Mouse (Mus musculus) kidney, embryonic 16.5 days (tissue): ENCODE measurements around the gene Pxn. TPM values are rescaled to one million over a fixed set of nuclear protein-coding genes. Genes with fewer than 3 reads are reported as not detected.

Experiments used
- ATAC-seq: fragments of 200-750 bp; cut with Nextera tagmentation; 2 replicates; pipeline ENCODE4 v1.8.0; 2017; ENCODE audit warnings: moderate TSS enrichment; ENCODE audit not compliant: low FRiP score, low TSS enrichment
- H3K27ac ChIP-seq: fragments of 300-500 bp; sonication (generic); 2 replicates; pipeline ENCODE4 v1.5.1; 2014; ENCODE audit warnings: low read length
- H3K27me3 ChIP-seq: fragments of 300-500 bp; sonication (generic); 2 replicates; pipeline ENCODE4 v1.6.1; 2014; ENCODE audit warnings: low read length, control low read depth, mixed read lengths; ENCODE audit not compliant: insufficient read depth
- H3K36me3 ChIP-seq: fragments of 300-500 bp; sonication (generic); 2 replicates; pipeline ENCODE4 v1.6.1; 2014; ENCODE audit warnings: low read length, control low read depth, mixed read lengths; ENCODE audit not compliant: insufficient read depth
- H3K4me1 ChIP-seq: fragments of 300-500 bp; sonication (generic); 2 replicates; pipeline ENCODE4 v1.6.1; 2014; ENCODE audit warnings: low read length, control low read depth, mixed read lengths; ENCODE audit not compliant: insufficient read depth
- H3K4me2 ChIP-seq: fragments of 300-500 bp; sonication (generic); replicated peaks from 2 replicates; pipeline ENCODE4 v1.6.1; 2014; ENCODE audit warnings: low read depth, low read length
- H3K4me3 ChIP-seq: fragments of 300-500 bp; sonication (generic); 2 replicates; pipeline ENCODE4 v1.5.1; 2014; ENCODE audit warnings: mild to moderate bottlenecking, low read length
- H3K9ac ChIP-seq: fragments of 300-500 bp; sonication (generic); replicated peaks from 2 replicates; pipeline ENCODE4 v1.6.1; 2014; ENCODE audit warnings: low read length
- H3K9me3 ChIP-seq: fragments of 300-500 bp; sonication (generic); 2 replicates; pipeline ENCODE4 v1.6.1; 2016; ENCODE audit warnings: low read length, control low read depth
- WGBS: fragments of 180-500 bp; shearing (Covaris S2); extraction: QIAGEN DNeasy Blood & Tissue Kit; methylation state at CpG from one replicate; pipeline ENCODE4 v1.1.7; 2014; 5-methylcytosine and 5-hydroxymethylcytosine counted together
- polyA plus RNA-seq: library from polyadenylated mRNA; unstranded; fragments of >200 nt; fragmentation: Nextera tagmentation; extraction: Ambion mirVana; gene quantifications from 2 replicates; pipeline ENCODE4 v1.2.1, GENCODE M21; 2015

Gene Pxn
- polyA plus RNA-seq, 1 experiment from 2014 or later = 60.5 TPM

GRCm38 (mm10) chr5:115556217-115556616 is 49.7 kb downstream of the Pxn start:
- H3K4me1 ChIP-seq = peaks cover 15% of the 10 kb centered on the region
- no peak overlapping the region for H3K27ac ChIP-seq
- no peak for ATAC-seq
- H3K9me3 ChIP-seq = no peaks in the 10 kb centered on the region
- no peak overlapping the region for H3K9ac ChIP-seq
- 13% methylated on average over 8 of the region's 8 CpGs for WGBS
- H3K4me2 ChIP-seq = no peak overlapping the region
- peaks cover 32% of the 10 kb centered on the region for H3K36me3 ChIP-seq
- H3K27me3 ChIP-seq = no peaks in the 10 kb centered on the region
- no peak overlapping the region for H3K4me3 ChIP-seq

DNA sequence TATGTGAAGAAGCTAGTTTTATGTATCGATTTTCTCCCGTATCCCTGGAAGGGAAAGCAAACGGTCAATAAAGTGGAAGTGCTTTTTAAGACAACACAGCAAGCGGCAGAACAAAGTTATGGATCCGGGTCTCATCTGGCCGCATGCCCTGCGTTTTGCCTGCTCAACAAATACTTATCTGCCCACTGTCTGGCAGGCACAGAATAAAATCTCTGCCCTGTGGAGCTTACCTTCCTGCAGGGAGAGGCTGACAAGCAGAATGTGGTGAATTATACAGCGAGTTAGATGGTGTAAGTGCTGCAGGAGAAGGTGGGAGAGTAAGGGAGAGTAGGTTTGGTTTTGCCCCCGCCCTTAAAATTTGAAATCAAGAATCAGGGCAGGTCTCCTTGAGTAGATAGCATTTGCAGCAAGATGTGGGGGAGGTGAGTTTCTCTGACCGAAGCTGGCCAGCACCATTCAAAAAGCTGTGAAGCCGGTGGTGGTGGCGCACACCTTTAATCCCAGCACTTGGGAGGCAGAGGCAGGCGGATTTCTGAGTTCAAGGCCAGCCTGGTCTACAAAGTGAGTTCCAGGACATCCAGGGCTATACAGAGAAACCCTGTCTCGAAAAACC is 51.8 kb downstream of the Pxn start:
- Histone ChIP-seq H3K9ac (no peak overlapping the region), H3K4me1 (peaks cover 31% of the 10 kb centered on the region), H3K36me3 (peaks cover 38% of the 10 kb centered on the region), H3K4me3 (no peak overlapping the region), H3K9me3 (no peaks in the 10 kb centered on the region), H3K27ac (no peak overlapping the region), H3K27me3 (no peaks in the 10 kb centered on the region), H3K4me2 (no peak overlapping the region)
- ATAC-seq = no peak
- 89% methylated on average over 14 of the region's 14 CpGs for WGBS

DNA sequence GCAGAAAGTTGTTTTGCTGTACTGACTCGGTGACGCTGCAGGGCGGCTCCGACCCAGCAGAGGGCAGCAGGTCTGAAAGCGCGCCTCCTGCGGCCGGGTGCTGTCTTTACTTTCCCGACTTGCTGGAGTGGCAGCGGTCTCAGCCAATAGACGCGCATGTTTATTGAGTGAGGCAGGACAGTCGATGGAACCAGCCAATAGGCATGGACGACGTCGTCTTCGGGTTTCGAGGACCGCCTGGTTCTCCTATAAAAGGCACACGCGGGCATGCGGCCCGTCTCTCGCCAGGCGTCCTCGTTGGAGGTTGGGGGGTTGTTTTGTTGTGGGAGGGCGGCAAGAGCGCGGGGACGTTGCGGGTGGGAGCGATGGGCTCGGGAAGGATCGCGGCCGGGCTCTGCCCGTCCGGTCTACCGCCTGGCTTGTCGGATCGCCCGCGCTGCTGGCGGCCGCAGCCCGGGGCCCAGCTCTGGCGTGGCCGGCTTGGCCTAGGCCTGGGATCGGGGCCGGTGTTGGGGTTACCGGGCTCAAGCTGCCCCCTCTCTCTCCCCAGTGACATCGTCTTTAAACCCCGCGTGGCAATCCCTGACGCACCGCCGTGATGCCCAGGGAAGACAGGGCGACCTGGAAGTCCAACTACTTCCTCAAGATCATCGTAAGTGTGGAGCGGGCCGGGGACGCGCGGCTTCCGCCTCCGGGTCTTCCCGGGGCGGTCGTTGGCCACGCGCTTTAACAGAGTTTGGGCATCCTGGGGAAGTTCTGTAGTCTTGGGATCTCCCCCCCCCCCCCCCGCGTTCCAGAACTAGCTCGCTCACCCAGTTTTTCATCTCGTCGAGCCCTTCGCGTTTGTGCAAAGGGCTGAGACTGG is 53.0 kb downstream of the Pxn start, which contains the start of gene Rplp0:
Gene Rplp0 (plus strand): TSS at position 231 of the 865 bp plus-strand sequence.
- peaks cover 37% of the 10 kb centered on the region for H3K36me3 ChIP-seq
- H3K4me3 ChIP-seq = peak within 1 kb of the TSS; percentile 69
- under 1% methylated on average over 75 of the region's 78 CpGs for WGBS
- peak within 1 kb of the TSS; percentile 95 for H3K4me2 ChIP-seq
- no peaks in the 10 kb centered on the region for H3K27me3 ChIP-seq
- peak; percentile 99 for ATAC-seq
- H3K9ac ChIP-seq = peak within 1 kb of the TSS; percentile 96
- H3K27ac ChIP-seq = peak within 1 kb of the TSS; percentile 59
- H3K4me1 ChIP-seq = peaks cover 37% of the 10 kb centered on the region
- H3K9me3 ChIP-seq = no peaks in the 10 kb centered on the region

GRCm38 (mm10) chr5:115560336-115560905 is 53.9 kb downstream of the Pxn start:
- peak overlapping the region; percentile 96 for H3K9ac ChIP-seq
- H3K4me1 ChIP-seq = peaks cover 41% of the 10 kb centered on the region
- no peak overlapping the region for H3K27ac ChIP-seq
- H3K9me3 ChIP-seq = no peaks in the 10 kb centered on the region
- H3K36me3 ChIP-seq = peaks cover 36% of the 10 kb centered on the region
- H3K27me3 ChIP-seq = no peaks in the 10 kb centered on the region
- peak overlapping the region; percentile 95 for H3K4me2 ChIP-seq
- WGBS = 28% methylated on average over 13 of the region's 13 CpGs
- peak overlapping the region; percentile 69 for H3K4me3 ChIP-seq
- ATAC-seq = no peak

DNA sequence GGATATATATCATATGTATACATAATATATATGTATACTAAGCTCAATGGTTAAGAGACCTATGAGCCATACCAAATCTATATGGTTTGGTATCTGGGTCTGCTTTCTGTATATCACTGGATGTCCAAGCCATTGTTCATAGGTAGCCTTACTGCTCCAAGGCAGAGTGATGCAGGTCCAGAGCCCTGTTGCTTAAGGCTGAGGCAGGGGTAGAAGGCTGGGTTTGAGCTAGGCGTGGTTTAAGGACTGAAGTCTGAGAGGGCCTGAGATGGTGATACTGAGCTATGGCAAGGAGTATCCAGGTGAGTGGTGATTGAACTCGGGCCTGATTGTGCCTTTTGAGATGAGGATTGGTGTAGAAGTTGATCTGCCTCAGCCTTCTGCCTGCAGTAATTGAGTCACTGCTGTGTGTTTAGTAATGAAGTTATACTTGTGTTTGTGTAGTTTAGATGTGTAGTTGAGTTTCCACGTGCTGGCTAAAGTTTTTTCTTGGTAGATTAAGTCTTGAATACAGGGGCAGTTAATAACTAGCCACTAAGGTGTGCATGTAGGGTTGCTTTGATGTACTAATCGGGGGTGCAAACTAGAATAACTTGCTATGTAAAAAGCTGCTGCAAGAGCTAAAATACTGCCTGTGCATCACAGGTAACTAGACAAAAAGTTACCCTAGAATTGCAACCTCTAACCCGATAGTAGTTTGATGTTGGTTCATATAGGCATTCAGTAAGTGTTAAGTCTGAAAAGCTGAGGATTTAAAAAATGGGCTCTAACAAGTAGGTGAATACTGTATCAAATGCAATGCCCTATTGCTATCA is 57.5 kb downstream of the Pxn start:
- Histone ChIP-seq H3K9me3 (no peaks in the 10 kb centered on the region), H3K4me2 (peak overlapping the region; percentile 93), H3K36me3 (peaks cover 36% of the 10 kb centered on the region), H3K27me3 (no peaks in the 10 kb centered on the region), H3K9ac (no peak overlapping the region), H3K4me3 (no peak overlapping the region), H3K4me1 (peaks cover 70% of the 10 kb centered on the region), H3K27ac (no peak overlapping the region; the same call in 1 of the 2 replicates)
- ATAC-seq = no peak
- 48% methylated on average over 5 of the region's 5 CpGs for WGBS

GRCm38 (mm10) chr5:115564737-115565393 is 58.4 kb downstream of the Pxn start, which contains the start of gene Gcn1l1:
Gene Gcn1l1 (plus strand): TSS chr5:115565254.
- Histone ChIP-seq H3K36me3 (peaks cover 36% of the 10 kb centered on the region), H3K4me3 (peak within 1 kb of the TSS; percentile 88), H3K9me3 (no peaks in the 10 kb centered on the region), H3K4me2 (peak within 1 kb of the TSS; percentile 93), H3K4me1 (peaks cover 79% of the 10 kb centered on the region), H3K27ac (peak within 1 kb of the TSS; percentile 76), H3K27me3 (no peaks in the 10 kb centered on the region), H3K9ac (peak within 1 kb of the TSS; percentile 95)
- WGBS = 2% methylated on average over 50 of the region's 55 CpGs
- peak; percentile 79 for ATAC-seq

DNA sequence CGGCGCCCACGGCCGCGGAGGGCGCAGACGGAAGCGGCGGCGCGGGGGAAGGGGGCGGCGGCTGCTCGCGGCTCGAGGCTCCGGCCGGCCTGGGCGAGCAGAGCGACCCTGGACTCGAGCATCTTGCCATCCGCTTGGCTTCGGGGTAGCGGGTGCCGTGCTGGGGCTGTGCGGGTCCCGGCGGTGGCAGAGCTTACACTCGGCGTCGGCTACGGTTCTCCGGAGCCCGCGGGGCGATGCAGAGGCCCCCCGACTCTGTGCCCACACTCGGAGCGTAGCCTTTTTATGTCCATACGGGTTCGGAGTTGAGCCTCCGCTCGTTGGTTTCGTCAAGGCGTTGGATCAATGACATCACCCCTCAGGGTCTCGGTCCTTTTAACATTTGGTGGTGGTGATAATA is 58.9 kb downstream of the Pxn start:
- peak; percentile 63 for ATAC-seq
- peak overlapping the region; percentile 93 for H3K4me2 ChIP-seq
- H3K9me3 ChIP-seq = no peaks in the 10 kb centered on the region
- no peaks in the 10 kb centered on the region for H3K27me3 ChIP-seq
- WGBS = under 1% methylated on average over 28 of the region's 46 CpGs
- H3K36me3 ChIP-seq = peaks cover 35% of the 10 kb centered on the region
- H3K4me3 ChIP-seq = peak overlapping the region; percentile 88
- H3K9ac ChIP-seq = peak overlapping the region; percentile 95
- H3K27ac ChIP-seq = peak overlapping the region; percentile 76
- peaks cover 77% of the 10 kb centered on the region for H3K4me1 ChIP-seq

GRCm38 (mm10) chr5:115568681-115569080 is 62.2 kb downstream of the Pxn start:
- Histone ChIP-seq H3K4me1 (peaks cover 73% of the 10 kb centered on the region), H3K4me2 (peak overlapping the region; percentile 1; the same call in 1 of the 2 replicates), H3K9ac (0 out of 2 replicates have a peak overlapping the region, but pooled peaks have one; percentile 1), H3K9me3 (no peaks in the 10 kb centered on the region), H3K36me3 (peaks cover 13% of the 10 kb centered on the region), H3K27me3 (no peaks in the 10 kb centered on the region), H3K27ac (peak overlapping the region; percentile 79), H3K4me3 (no peak overlapping the region)
- ATAC-seq = no peak
- WGBS = 19% methylated on average over 10 of the region's 10 CpGs

DNA sequence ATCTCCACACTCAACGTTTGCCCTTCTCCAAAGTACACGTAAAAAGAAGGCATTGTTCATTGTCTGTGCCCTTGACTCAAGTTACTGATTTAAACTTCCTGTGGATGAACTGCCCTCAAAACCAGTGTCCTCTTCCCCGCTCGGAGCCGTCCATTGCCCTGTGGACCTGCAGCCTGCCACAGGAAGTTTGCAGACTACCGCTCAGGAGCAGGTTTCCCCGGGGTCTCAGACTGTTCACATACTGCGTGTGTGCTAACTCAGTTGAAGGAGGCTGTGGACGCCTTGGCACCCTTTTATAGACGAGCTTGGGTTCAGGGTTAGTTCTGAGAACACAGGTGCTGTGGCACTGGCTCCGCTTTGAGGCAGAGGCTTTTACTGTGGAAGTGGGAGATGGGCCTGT is 62.8 kb downstream of the Pxn start:
- H3K27me3 ChIP-seq = no peaks in the 10 kb centered on the region
- no peaks in the 10 kb centered on the region for H3K9me3 ChIP-seq
- no peak overlapping the region for H3K4me2 ChIP-seq
- H3K4me1 ChIP-seq = peaks cover 75% of the 10 kb centered on the region
- ATAC-seq = no peak
- H3K27ac ChIP-seq = peak overlapping the region; percentile 79
- 58% methylated on average over 11 of the region's 11 CpGs for WGBS
- no peak overlapping the region for H3K4me3 ChIP-seq
- peak overlapping the region; percentile 29; the same call in 1 of the 2 replicates for H3K9ac ChIP-seq
- peaks cover 8% of the 10 kb centered on the region for H3K36me3 ChIP-seq
